Mouse (Mus musculus) midbrain, postnatal 0 days (tissue): ENCODE measurements around the gene Necap1. TPM values are rescaled to one million over a fixed set of nuclear protein-coding genes. Genes with fewer than 3 reads are reported as not detected.
A peak's percentile ranks its signal among the peaks of the same experiment; 100 is the strongest.

ENCODE experiments used
- ATAC-seq: fragments of 200-750 bp; cut with Nextera tagmentation; 2 replicates; pipeline ENCODE4 v1.8.0; 2017; ENCODE audit warnings: moderate number of reproducible peaks, mild to moderate bottlenecking, moderate TSS enrichment, moderate library complexity; ENCODE audit not compliant: low FRiP score
- DNase-seq: peaks from one replicate; pipeline ENCODE4 v3.0.0-alpha.2; 2015; ENCODE audit warnings: low spot score
- H3K27ac ChIP-seq: fragments of 300-500 bp; sonication (generic); 2 replicates; pipeline ENCODE4 v1.5.1; 2014; ENCODE audit warnings: low read depth, mild to moderate bottlenecking, low read length, mixed read lengths
- H3K27me3 ChIP-seq: fragments of 300-500 bp; sonication (generic); 2 replicates; pipeline ENCODE4 v1.6.1; 2014; ENCODE audit warnings: low read length, control low read depth, mixed read lengths; ENCODE audit not compliant: insufficient read depth
- H3K36me3 ChIP-seq: fragments of 300-500 bp; sonication (generic); 2 replicates; pipeline ENCODE4 v1.6.1; 2014; ENCODE audit warnings: low read length, control low read depth, mixed read lengths; ENCODE audit not compliant: insufficient read depth
- H3K4me1 ChIP-seq: fragments of 300-500 bp; sonication (generic); 2 replicates; pipeline ENCODE4 v1.6.1; 2014; ENCODE audit warnings: mild to moderate bottlenecking, control low read depth, antibody characterized with exemption, low read length, mixed read lengths; ENCODE audit not compliant: insufficient read depth
- H3K4me2 ChIP-seq: fragments of 300-500 bp; sonication (generic); 2 replicates; pipeline ENCODE4 v1.6.1; 2014; ENCODE audit warnings: low read depth, mild to moderate bottlenecking, low read length, mixed read lengths; ENCODE audit not compliant: poor library complexity, severe bottlenecking
- H3K4me3 ChIP-seq: fragments of 300-500 bp; sonication (generic); 2 replicates; pipeline ENCODE4 v1.5.1; 2014; ENCODE audit warnings: low read depth, mild to moderate bottlenecking, low read length, moderate library complexity
- H3K9ac ChIP-seq: fragments of 300-500 bp; sonication (generic); replicated peaks from 2 replicates; pipeline ENCODE4 v1.6.1; 2014; ENCODE audit warnings: mild to moderate bottlenecking, low read length, moderate library complexity, mixed read lengths; ENCODE audit not compliant: poor library complexity, severe bottlenecking
- H3K9me3 ChIP-seq: fragments of 300-500 bp; sonication (generic); 2 replicates; pipeline ENCODE4 v1.6.1; 2016; ENCODE audit warnings: low read length, control low read depth
- CTCF ChIP-seq: IDR thresholded peaks from 2 replicates; pipeline ENCODE4 v1.5.1; 2016; ENCODE audit warnings: antibody characterized with exemption, mild to moderate bottlenecking
- WGBS: fragments of 180-500 bp; shearing (Covaris S2); extraction: QIAGEN DNeasy Blood & Tissue Kit; methylation state at CpG from one replicate; pipeline ENCODE4 v1.1.7; 2014; 5-methylcytosine and 5-hydroxymethylcytosine counted together
- polyA plus RNA-seq: library from polyadenylated mRNA; unstranded; fragments of >200 nt; fragmentation: Nextera tagmentation; extraction: Ambion mirVana; gene quantifications from 2 replicates; pipeline ENCODE4 v1.2.1, GENCODE M21; 2015
- total RNA-seq: library from RNA; depleted of rRNA; stranded (reverse); fragments of >200 nt; gene quantifications from 2 replicates; pipeline ENCODE4 v1.2.3, GENCODE M21; 2014

Necap1 gene
- total and polyA plus RNA-seq, 2 experiments from 2014 or later = 146 to 178 TPM

DNA sequence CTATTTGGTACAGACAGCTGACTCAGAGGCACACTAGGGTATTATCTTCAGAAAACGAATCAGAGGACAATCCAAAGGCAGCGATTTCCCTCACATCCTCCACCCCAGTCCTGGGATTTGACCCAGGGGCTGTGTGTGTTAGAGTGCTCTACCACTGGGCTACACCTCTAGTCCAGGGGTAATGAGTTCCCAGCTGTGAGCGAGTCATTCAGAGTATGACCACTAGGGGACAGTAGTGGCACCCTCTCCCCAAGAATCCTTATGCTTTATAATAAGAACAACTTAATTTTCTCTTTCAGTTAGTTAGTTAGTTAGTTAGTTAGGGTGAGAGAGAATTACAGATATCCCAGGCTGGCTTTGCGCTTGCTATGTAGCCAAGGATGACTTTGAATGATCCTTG lies 39.9 kb upstream of the Necap1 start:
- Histone ChIP-seq H3K4me1 (no peaks in the 10 kb centered on the region), H3K27ac (no peak overlapping the region), H3K9ac (no peak overlapping the region), H3K9me3 (no peaks in the 10 kb centered on the region), H3K4me3 (no peak overlapping the region), H3K27me3 (no peaks in the 10 kb centered on the region), H3K4me2 (no peak overlapping the region), H3K36me3 (peaks cover 64% of the 10 kb centered on the region)
- WGBS = 70% methylated on average over 4 of the region's 4 CpGs
- ATAC-seq (no peak), DNase-seq (no peak)
- peak; percentile 72 for TF ChIP-seq CTCF

GRCm38 (mm10) chr6:122836974-122837373 lies 37.3 kb upstream of the Necap1 start:
- Histone ChIP-seq H3K4me3 (no peak overlapping the region), H3K27me3 (no peaks in the 10 kb centered on the region), H3K27ac (no peak overlapping the region), H3K4me2 (no peak overlapping the region), H3K9ac (no peak overlapping the region), H3K36me3 (peaks cover 80% of the 10 kb centered on the region), H3K4me1 (no peaks in the 10 kb centered on the region), H3K9me3 (no peaks in the 10 kb centered on the region)
- peak; percentile 52 for TF ChIP-seq CTCF
- DNase-seq (no peak), ATAC-seq (no peak)
- 98% methylated on average over 3 of the region's 3 CpGs for WGBS

GRCm38 (mm10) chr6:122837539-122837938 lies 36.7 kb upstream of the Necap1 start:
- Histone ChIP-seq H3K4me1 (no peaks in the 10 kb centered on the region), H3K4me2 (no peak overlapping the region), H3K9ac (no peak overlapping the region), H3K27me3 (no peaks in the 10 kb centered on the region), H3K4me3 (no peak overlapping the region), H3K36me3 (peaks cover 75% of the 10 kb centered on the region), H3K9me3 (no peaks in the 10 kb centered on the region), H3K27ac (no peak overlapping the region)
- ATAC-seq (no peak), DNase-seq (no peak)
- no peak for TF ChIP-seq CTCF
- WGBS = 87% methylated on average over 5 of the region's 5 CpGs

DNA sequence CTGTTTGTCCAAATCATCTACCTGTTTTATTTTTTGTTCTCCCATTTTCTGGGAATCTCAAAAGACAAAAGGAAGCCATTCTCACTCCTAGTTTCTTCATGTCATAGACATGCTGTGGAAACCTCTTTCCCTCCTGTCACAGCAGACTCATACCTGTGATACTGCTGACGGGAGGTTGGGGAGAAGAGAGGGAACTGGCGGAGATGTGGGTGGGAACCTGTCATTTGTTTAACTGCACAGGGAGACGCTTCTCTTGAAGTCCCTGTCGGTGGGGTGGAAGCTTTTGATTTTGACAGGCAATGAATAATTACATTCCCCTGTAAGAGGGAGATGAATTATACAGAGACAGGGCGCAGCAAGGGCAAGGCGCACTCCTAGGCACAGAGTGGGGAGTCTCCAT lies 30.5 kb upstream of the Necap1 start:
- Histone ChIP-seq H3K4me1 (no peaks in the 10 kb centered on the region), H3K36me3 (peaks cover 50% of the 10 kb centered on the region), H3K4me2 (no peak overlapping the region), H3K27me3 (no peaks in the 10 kb centered on the region), H3K9ac (no peak overlapping the region), H3K4me3 (no peak overlapping the region), H3K9me3 (no peaks in the 10 kb centered on the region), H3K27ac (no peak overlapping the region)
- DNase-seq = no peak
- ATAC-seq = no peak
- TF ChIP-seq CTCF = no peak
- WGBS = 77% methylated on average over 6 of the region's 6 CpGs

DNA sequence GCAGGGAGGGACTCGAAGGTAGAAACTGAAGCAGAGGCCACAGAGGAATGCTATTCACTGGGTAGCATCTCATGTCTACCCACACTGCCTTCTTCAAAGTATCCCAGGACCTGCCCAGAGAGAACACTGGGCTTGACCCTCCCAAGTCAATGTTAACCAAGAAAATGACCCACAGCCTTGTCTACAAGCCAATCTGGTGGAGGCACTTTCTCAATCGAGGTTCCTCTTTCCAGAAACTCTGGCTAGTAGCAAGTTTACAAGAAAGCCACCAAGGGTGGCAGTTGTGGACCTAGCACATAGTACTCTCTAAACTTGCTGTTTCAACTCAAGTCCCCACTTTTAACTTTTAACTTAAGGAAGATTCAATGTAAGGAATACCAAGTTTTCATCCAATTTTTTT lies 21.6 kb upstream of the Necap1 start:
- Histone ChIP-seq H3K36me3 (no peaks in the 10 kb centered on the region), H3K27ac (no peak overlapping the region), H3K4me3 (no peak overlapping the region), H3K4me1 (no peaks in the 10 kb centered on the region), H3K9ac (no peak overlapping the region), H3K27me3 (no peaks in the 10 kb centered on the region), H3K9me3 (no peaks in the 10 kb centered on the region), H3K4me2 (no peak overlapping the region)
- TF ChIP-seq CTCF = no peak
- no peak for DNase-seq
- 75% methylated on average over 2 of the region's 2 CpGs for WGBS
- ATAC-seq = no peak

- Histone ChIP-seq H3K27ac (no peak overlapping the region), H3K9ac (no peak overlapping the region), H3K4me3 (no peak overlapping the region), H3K36me3 (no peaks in the 10 kb centered on the region), H3K27me3 (no peaks in the 10 kb centered on the region), H3K4me2 (no peak overlapping the region), H3K9me3 (no peaks in the 10 kb centered on the region), H3K4me1 (no peaks in the 10 kb centered on the region)
- 81% methylated on average over 12 of the region's 12 CpGs for WGBS
- TF ChIP-seq CTCF = no peak
- no peak for DNase-seq
- ATAC-seq = no peak
Observed at GRCm38 (mm10) chr6:122854552-122854951, 19.7 kb upstream of the Necap1 start.
